Mouse (Mus musculus) small intestine, adult 2 months (tissue): ENCODE measurements around the gene Znrf2.

Experiments used
- CTCF ChIP-seq: fragments of 200-500 bp; IDR thresholded peaks from 2 replicates; pipeline ENCODE4 v1.5.1; 2012; ENCODE audit warnings: low read depth, mild to moderate bottlenecking, control low read depth, inconsistent platforms, low read length, moderate library complexity, mixed read lengths; ENCODE audit not compliant: insufficient replicate concordance, insufficient read length; ENCODE audit errors: extremely low read depth
- POLR2A ChIP-seq: fragments of 200-500 bp; IDR thresholded peaks from 2 replicates; pipeline ENCODE4 v1.6.1; 2012; ENCODE audit warnings: low read depth, mild to moderate bottlenecking, control low read depth, inconsistent platforms, low read length, moderate library complexity

DNA sequence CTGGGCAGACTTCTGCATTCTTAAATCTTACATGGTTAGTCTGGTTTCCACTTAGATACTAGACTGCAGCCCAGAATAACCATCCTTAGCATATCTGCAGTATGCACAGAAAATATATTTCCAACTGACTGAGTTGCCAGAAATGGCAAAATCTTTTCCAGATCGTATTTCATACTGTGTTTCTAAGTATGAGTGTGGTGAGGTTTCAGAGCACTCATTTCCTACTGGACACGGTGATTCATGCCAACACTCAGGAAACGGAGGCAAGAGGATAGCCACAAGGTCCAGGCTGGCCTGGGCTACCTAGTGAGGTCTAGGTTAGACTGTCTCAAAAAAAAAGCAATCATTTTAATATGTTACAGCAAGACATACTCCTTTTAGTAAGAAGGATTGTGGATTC is 74.7 kb downstream of the Znrf2 start:
- TF ChIP-seq CTCF = no peak
- no peak for TF ChIP-seq POLR2A
